Mouse (Mus musculus) CH12.LX (cell line): ENCODE measurements around the gene Dpp3. TPM values are rescaled to one million over a fixed set of nuclear protein-coding genes. Genes with fewer than 3 reads are reported as not detected.
A peak's percentile ranks its signal among the peaks of the same experiment; 100 is the strongest.

Experiments
- DNase-seq: peaks from one replicate; pipeline ENCODE4 v3.0.0-alpha.2; 2013; ENCODE audit errors: extremely low read depth
- H3K27ac ChIP-seq: 2 replicates; pipeline ENCODE4 v1.5.1; 2012; ENCODE audit warnings: low read depth, mild to moderate bottlenecking, control low read depth, moderate library complexity; ENCODE audit not compliant: insufficient read depth
- H3K27me3 ChIP-seq: replicated peaks from 2 replicates; pipeline ENCODE3; 2012; ENCODE audit warnings: inconsistent platforms
- H3K36me3 ChIP-seq, 2 experiments: replicated peaks in 1 of 2; 2 replicates each; pipeline versions ENCODE3 to v1.6.1; 2012; ENCODE audit warnings: inconsistent platforms in 1 of 2, low read length in 1 of 2, mild to moderate bottlenecking in 1 of 2, mixed read lengths in 1 of 2, moderate library complexity in 1 of 2; ENCODE audit not compliant: control insufficient read depth in 1 of 2, insufficient read depth in 1 of 2
- H3K4me1 ChIP-seq, 2 experiments: 2 replicates each; pipeline ENCODE4 v1.6.1; 2012; ENCODE audit warnings: inconsistent platforms in 1 of 2, moderate library complexity in 1 of 2; ENCODE audit not compliant: insufficient read depth in 2 of 2, control insufficient read depth in 1 of 2
- H3K4me2 ChIP-seq: 2 replicates; pipeline ENCODE4 v1.6.1; 2012; ENCODE audit warnings: low read depth, mild to moderate bottlenecking, control low read depth; ENCODE audit not compliant: poor library complexity, insufficient read depth, severe bottlenecking
- H3K4me3 ChIP-seq, 3 experiments: fragments of 150-350 bp in 1 of 3; sonication (generic) in 1 of 3; replicated peaks in 1 of 3; 2 replicates each; pipeline versions ENCODE3 to v1.5.1; 2011 to 2012; ENCODE audit warnings: low read depth in 2 of 3, low read length in 2 of 3, mild to moderate bottlenecking in 2 of 3, moderate library complexity in 2 of 3, control low read depth in 1 of 3, improper control_type of control experiment in 1 of 3, inconsistent platforms in 1 of 3, mixed read lengths in 1 of 3; ENCODE audit not compliant: poor library complexity in 1 of 3
- H3K79me2 ChIP-seq: replicated peaks from 2 replicates; pipeline ENCODE4 v1.6.1; 2012; ENCODE audit warnings: mild to moderate bottlenecking, moderate library complexity; ENCODE audit not compliant: control insufficient read depth, poor library complexity, insufficient read depth, severe bottlenecking; ENCODE audit errors: extremely low read depth
- H3K9ac ChIP-seq: 2 replicates; pipeline ENCODE4 v1.6.1; 2012; ENCODE audit warnings: low read depth, mild to moderate bottlenecking, control low read depth, moderate library complexity; ENCODE audit not compliant: insufficient read depth
- H3K9me3 ChIP-seq: replicated peaks from 2 replicates; pipeline ENCODE3; 2012; ENCODE audit warnings: low read length, inconsistent platforms, mixed read lengths
- CHD1 ChIP-seq: IDR thresholded peaks from 2 replicates; pipeline ENCODE4 v1.6.1; 2012; ENCODE audit warnings: low read depth, low read length, improper control_type of control experiment, inconsistent platforms
- CTCF ChIP-seq, 2 experiments: IDR thresholded peaks in 1 of 2; conservative IDR thresholded peaks in 1 of 2; 2 replicates each; pipeline ENCODE4 v1.5.1; 2011 to 2012; ENCODE audit warnings: low read depth in 2 of 2, low read length in 2 of 2, improper control_type of control experiment in 1 of 2, inconsistent platforms in 1 of 2, mild to moderate bottlenecking in 1 of 2, moderate library complexity in 1 of 2
- ELF1 ChIP-seq: IDR thresholded peaks from 2 replicates; pipeline ENCODE4 v1.6.1; 2014; ENCODE audit warnings: low read depth, mild to moderate bottlenecking, inconsistent platforms, low read length, improper control_type of control experiment
- EP300 ChIP-seq: IDR thresholded peaks from 2 replicates; pipeline ENCODE4 v1.6.1; 2011; ENCODE audit warnings: low read length, improper control_type of control experiment
- ETS1 ChIP-seq: conservative IDR thresholded peaks from 2 replicates; pipeline ENCODE4 v1.6.1; 2012; ENCODE audit warnings: low read depth, mild to moderate bottlenecking, inconsistent platforms, low read length, improper control_type of control experiment, moderate library complexity
- GABPA ChIP-seq: IDR thresholded peaks from 2 replicates; pipeline ENCODE4 v1.6.1; 2012; ENCODE audit warnings: low read depth, low read length, improper control_type of control experiment, inconsistent platforms; ENCODE audit not compliant: insufficient replicate concordance
- IRF4 ChIP-seq: IDR thresholded peaks from 2 replicates; pipeline ENCODE4 v1.6.1; 2014; ENCODE audit warnings: low read depth, mild to moderate bottlenecking, inconsistent platforms, low read length, improper control_type of control experiment
- JUN ChIP-seq: IDR thresholded peaks from 2 replicates; pipeline ENCODE4 v1.6.1; 2011; ENCODE audit warnings: low read depth, mild to moderate bottlenecking, low read length, improper control_type of control experiment, moderate library complexity; ENCODE audit not compliant: insufficient read depth
- JUND ChIP-seq: conservative IDR thresholded peaks from 2 replicates; pipeline ENCODE4 v1.6.1; 2011; ENCODE audit warnings: low read depth, low read length, improper control_type of control experiment
- KAT2A ChIP-seq: IDR thresholded peaks from 2 replicates; pipeline ENCODE4 v1.6.1; 2012; ENCODE audit warnings: low read length, improper control_type of control experiment, inconsistent platforms; ENCODE audit not compliant: insufficient replicate concordance
- MAFK ChIP-seq: IDR thresholded peaks from 2 replicates; pipeline ENCODE4 v1.6.1; 2011; ENCODE audit warnings: low read length, improper control_type of control experiment; ENCODE audit not compliant: insufficient replicate concordance
- MAX ChIP-seq: IDR thresholded peaks from 2 replicates; pipeline ENCODE4 v1.6.1; 2011; ENCODE audit warnings: low read length, improper control_type of control experiment
- MEF2A ChIP-seq: IDR thresholded peaks from 2 replicates; pipeline ENCODE4 v1.6.1; 2014; ENCODE audit warnings: low read depth, mild to moderate bottlenecking, inconsistent platforms, low read length, improper control_type of control experiment, borderline replicate concordance
- POLR2A ChIP-seq: IDR thresholded peaks from 2 replicates; pipeline ENCODE4 v1.6.1; 2011; ENCODE audit warnings: low read depth, mild to moderate bottlenecking, improper control_type of control experiment, low read length
- RAD21 ChIP-seq: IDR thresholded peaks from 2 replicates; pipeline ENCODE4 v1.6.1; 2011; ENCODE audit warnings: low read depth, mild to moderate bottlenecking, low read length, improper control_type of control experiment, moderate library complexity
- SIN3A ChIP-seq: IDR thresholded peaks from 2 replicates; pipeline ENCODE4 v1.6.1; 2012; ENCODE audit warnings: low read length, improper control_type of control experiment, inconsistent platforms
- SMC3 ChIP-seq: IDR thresholded peaks from 2 replicates; pipeline ENCODE4 v1.6.1; 2011; ENCODE audit warnings: low read depth, low read length, improper control_type of control experiment
- TBP ChIP-seq: conservative IDR thresholded peaks from 2 replicates; pipeline ENCODE4 v1.6.1; 2011; ENCODE audit warnings: low read depth, low read length, improper control_type of control experiment
- TCF12 ChIP-seq: IDR thresholded peaks from 2 replicates; pipeline ENCODE4 v1.6.1; 2014; ENCODE audit warnings: low read depth, mild to moderate bottlenecking, inconsistent platforms, low read length, improper control_type of control experiment
- USF1 ChIP-seq: IDR thresholded peaks from 2 replicates; pipeline ENCODE4 v1.6.1; 2014; ENCODE audit warnings: low read depth, mild to moderate bottlenecking, inconsistent platforms, low read length, improper control_type of control experiment
- USF2 ChIP-seq: conservative IDR thresholded peaks from 2 replicates; pipeline ENCODE4 v1.6.1; 2011; ENCODE audit warnings: low read depth, low read length, improper control_type of control experiment
- ZKSCAN1 ChIP-seq: IDR thresholded peaks from 2 replicates; pipeline ENCODE4 v1.6.1; 2012; ENCODE audit warnings: low read depth, inconsistent platforms, low read length, improper control_type of control experiment, borderline replicate concordance
- ZMIZ1 ChIP-seq: IDR thresholded peaks from 2 replicates; pipeline ENCODE4 v1.6.1; 2012; ENCODE audit warnings: low read depth, mild to moderate bottlenecking, inconsistent platforms, low read length, improper control_type of control experiment
- ZNF384 ChIP-seq: IDR thresholded peaks from 2 replicates; pipeline ENCODE4 v1.6.1; 2012; ENCODE audit warnings: low read depth, low read length, improper control_type of control experiment, inconsistent platforms
- dilution Hi-C: fragments of 300-500 bp; cut with MboI; formaldehyde crosslinking; loops from 2 replicates; pipeline ENCODE4 v1.14.3; 2020; ENCODE audit warnings: low sequenced_read_pairs; ENCODE audit not compliant: extremely low pct_unique_long_range_greater_than_20kb, extremely low pct_ligation_motif_present
- in situ Hi-C: fragments of 300-500 bp; cut with MboI; formaldehyde crosslinking; loops from 3 replicates; pipeline ENCODE4 v1.14.3; 2019; ENCODE audit warnings: low sequenced_read_pairs, low pct_ligation_motif_present, low pct_unique_long_range_greater_than_20kb, mixed read lengths
- polyA plus RNA-seq: library from polyadenylated mRNA; unstranded; fragments of >175 nt; gene quantifications from 2 replicates; pipeline ENCODE4 v1.2.1, GENCODE M21; 2012; ENCODE audit warnings: low read depth; ENCODE audit not compliant: insufficient read length
- total RNA-seq, 2 experiments: library from RNA; depleted of rRNA; stranded (reverse); fragments of 300-350 nt in 1 of 2; fragments of >200 nt in 1 of 2; gene quantifications; 2 replicates each; pipeline ENCODE4 v1.2.3; 2012 to 2014

Dpp3 gene
- total and polyA plus RNA-seq, 3 experiments: 79.6 to 100.0 (median 89.7) TPM

GRCm38 (mm10) chr19:4905979-4906794, 21.9 kb downstream of the Dpp3 start, which contains the start of gene Bbs1 (continued):
- 0 out of 2 replicates have a peak, but pooled peaks have one; percentile 36 for TF ChIP-seq ELF1
- TF ChIP-seq CHD1: no peak
- no peak for TF ChIP-seq EP300
- no peak for TF ChIP-seq MAFK

- Histone ChIP-seq H3K27ac (no peak overlapping the region), H3K27me3 (no peaks in the 10 kb centered on the region), H3K79me2 (no peaks in the 10 kb centered on the region), H3K4me3 (no peak overlapping the region), H3K9me3 (no peaks in the 10 kb centered on the region), H3K36me3 (peaks cover 0 to 35% of the 10 kb centered on the region in 2 experiments), H3K4me1 (no peaks in the 10 kb centered on the region), H3K9ac (no peak overlapping the region), H3K4me2 (no peak overlapping the region)
- dilution Hi-C loops: no loop called here
- no peak for TF ChIP-seq KAT2A
- DNase-seq: no peak
- in situ Hi-C loops: no loop called here
These were observed 28.2 kb downstream of the Dpp3 start for GRCm38 (mm10) chr19:4899888-4900287.

GRCm38 (mm10) chr19:4898972-4899371, 29.1 kb downstream of the Dpp3 start:
- no peaks in the 10 kb centered on the region for H3K79me2 ChIP-seq
- DNase-seq: no peak
- H3K4me2 ChIP-seq: no peak overlapping the region
- no peaks in the 10 kb centered on the region for H3K4me1 ChIP-seq
- no peaks in the 10 kb centered on the region for H3K9me3 ChIP-seq
- no peak overlapping the region for H3K4me3 ChIP-seq
- dilution Hi-C loops (no loop called here), in situ Hi-C loops (no loop called here)
- no peak overlapping the region for H3K9ac ChIP-seq
- H3K36me3 ChIP-seq: peaks cover 0 to 40% of the 10 kb centered on the region in 2 experiments
- no peak overlapping the region for H3K27ac ChIP-seq
- H3K27me3 ChIP-seq: no peaks in the 10 kb centered on the region
- TF ChIP-seq CTCF (conservative IDR thresholded peaks at IDR 0.05 in 1 of 2, IDR thresholded peaks at IDR 0.05 in 1 of 2; ENCODE audit: low read depth in 2 of 2, low read length in 2 of 2) (no peak), IRF4 (no peak), USF1 (no peak), ZNF384 (no peak), JUN (no peak), TCF12 (no peak), MAX (no peak), MAFK (no peak), ZMIZ1 (no peak), JUND (no peak), SIN3A (no peak), RAD21 (no peak), USF2 (no peak), POLR2A (no peak), SMC3 (no peak), ZKSCAN1 (no peak), GABPA (no peak), ETS1 (no peak), MEF2A (no peak), TBP (no peak)
